Mouse (Mus musculus) liver, postnatal 0 days (tissue): ENCODE results near the gene Lgals1.

Experiments
- CTCF ChIP-seq: sonication (generic); IDR thresholded peaks from 2 replicates; pipeline ENCODE4 v1.5.1; 2016; ENCODE audit warnings: antibody characterized with exemption, low read depth
- EP300 ChIP-seq: IDR thresholded peaks from 2 replicates; pipeline ENCODE4 v1.6.1; 2016; ENCODE audit warnings: antibody characterized with exemption, low read depth, mild to moderate bottlenecking

- TF ChIP-seq CTCF = no peak
- TF ChIP-seq EP300 = no peak
Observed at GRCm38 (mm10) chr15:78892440-78892839, 34.1 kb upstream of the Lgals1 start.
